In the genomic region with DNA sequence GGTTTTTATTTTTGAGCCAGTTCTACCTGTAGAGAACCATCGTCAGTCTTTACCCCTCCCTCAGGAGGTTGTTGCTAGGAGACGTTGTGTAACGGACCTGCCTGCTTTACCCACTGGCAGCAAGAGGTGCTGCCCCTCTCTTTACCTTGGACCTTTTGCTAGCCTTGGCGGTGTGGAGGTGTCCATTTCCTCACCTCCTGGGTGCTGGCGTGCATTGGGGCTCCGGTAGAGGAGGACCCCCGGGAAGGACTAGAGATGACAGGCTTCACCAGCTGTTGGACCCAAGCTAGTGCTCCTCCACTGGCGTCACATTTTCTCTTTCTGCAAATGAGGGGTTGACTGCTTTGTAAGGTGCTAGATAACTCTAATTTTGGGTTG, we compare ENCODE assay signal across 8 mouse cellular contexts. TPM values are rescaled to one million over a fixed set of nuclear protein-coding genes. Genes with fewer than 3 reads are reported as not detected.
DNase-seq lines count a peak whose midpoint lies in the region; ATAC-seq and TF ChIP-seq lines count a peak whose summit lies in the region.

No protein-coding gene starts in this region.

- H3K4me2 ChIP-seq in heart, embryonic 11.5 days: peak overlapping the region; percentile 76
- H3K4me2 ChIP-seq in limb, embryonic 12.5 days: peak overlapping the region; percentile 92

- H3K27ac ChIP-seq in heart, embryonic 11.5 days (ENCODE audit: low read depth, low read length): peak overlapping the region; percentile 57; the same call in 1 of the 2 replicates
- no peak overlapping the region for H3K27ac ChIP-seq in embryonic fibroblast, embryonic 13.5 days (ENCODE audit: insufficient read depth, low read length)
- H3K27ac ChIP-seq in limb, embryonic 12.5 days: peak overlapping the region; percentile 53; the same call in 1 of the 2 replicates

- DNase-seq in heart, postnatal 10 days: no peak
- DNase-seq in c-Kit-positive CD71-positive TER-119-positive erythroid progenitor cells, embryonic 14.5 days (ENCODE audit: low spot score): no peak
- no peak for DNase-seq in left cerebral cortex, adult 11 months (ENCODE audit: low spot score)

- H3K9ac ChIP-seq in heart, embryonic 11.5 days (ENCODE audit: low read depth, low read length): peak overlapping the region; percentile 79
- peak overlapping the region; percentile 69 for H3K9ac ChIP-seq in limb, embryonic 12.5 days (replicated peaks)

- no peaks in the 10 kb centered on the region for H3K9me3 ChIP-seq in heart, embryonic 11.5 days (replicated peaks; ENCODE audit: control insufficient read depth, low read length)
- no peaks in the 10 kb centered on the region for H3K9me3 ChIP-seq in limb, embryonic 12.5 days

- peak overlapping the region; percentile 89 for H3K4me3 ChIP-seq in heart, embryonic 11.5 days (ENCODE audit: low read depth, low read length)
- peak overlapping the region; percentile 70 for H3K4me3 ChIP-seq in embryonic fibroblast, embryonic 13.5 days (ENCODE audit: insufficient read depth, low read length)
- peak overlapping the region; percentile 77 for H3K4me3 ChIP-seq in limb, embryonic 12.5 days (replicated peaks)

- ATAC-seq in heart, embryonic 11.5 days (replicated peaks; ENCODE audit: insufficient number of reproducible peaks, low FRiP score, low TSS enrichment): peak; percentile 41; the same call in 1 of the 2 replicates
- peak; percentile 43 for ATAC-seq in CD4-positive, CD25-positive, alpha-beta regulatory T cell, adult 4 months
- ATAC-seq in limb, embryonic 12.5 days (ENCODE audit: insufficient number of reproducible peaks, insufficient read depth, low FRiP score, low TSS enrichment, low read depth): no peak
- ATAC-seq in neutrophil, adult 5-6 weeks (ENCODE audit: extremely low read depth, insufficient number of reproducible peaks, low FRiP score, poor library complexity, severe bottlenecking): peak; percentile 31

- no peaks in the 10 kb centered on the region for H3K36me3 ChIP-seq in heart, embryonic 11.5 days (ENCODE audit: control insufficient read depth, insufficient read depth, low read length)
- peaks cover 6% of the 10 kb centered on the region; the same call in 1 of the 2 replicates for H3K36me3 ChIP-seq in limb, embryonic 12.5 days

- H3K27me3 ChIP-seq in heart, embryonic 11.5 days (ENCODE audit: control insufficient read depth, insufficient read depth, low read length): no peaks in the 10 kb centered on the region
- no peaks in the 10 kb centered on the region for H3K27me3 ChIP-seq in limb, embryonic 12.5 days

- H3K4me1 ChIP-seq in heart, embryonic 11.5 days (ENCODE audit: control insufficient read depth, insufficient read depth, low read length): peaks cover 4% of the 10 kb centered on the region; the same call in 1 of the 2 replicates
- no peaks in the 10 kb centered on the region for H3K4me1 ChIP-seq in embryonic fibroblast, embryonic 13.5 days (ENCODE audit: control insufficient read depth, insufficient read depth, low read length)
- H3K4me1 ChIP-seq in limb, embryonic 12.5 days (replicated peaks): peaks cover 10% of the 10 kb centered on the region; the same call in 1 of the 2 replicates

- no peak for TF ChIP-seq CTCF in embryonic fibroblast, embryonic 13.5 days (IDR thresholded peaks at IDR 0.05; ENCODE audit: borderline replicate concordance, insufficient read depth, low read length)

- TF ChIP-seq POLR2A in embryonic fibroblast, embryonic 13.5 days (IDR thresholded peaks at IDR 0.05; ENCODE audit: low read depth, low read length): no peak

- 2% methylated on average over 8 of the region's 8 CpGs for WGBS in heart, embryonic 11.5 days (ENCODE audit: insufficient replicate concordance)
- WGBS in limb, embryonic 12.5 days: 0% methylated on average over 8 of the region's 8 CpGs

- intact Hi-C loops in heart, postnatal 10 days (cut with DNase I): loop anchor here (5.0 kb wide), 1 partner anchor 47 kb away; no protein-coding TSS in a partner anchor

RNA-seq across cellular contexts. Expression of a gene that starts 0.4 kb away (rescaled TPM):
- 6.8 and 11.2 TPM in 2 replicates for polyA plus RNA-seq in heart, embryonic 11.5 days (2014; fragmentation: Nextera tagmentation; extraction: Ambion mirVana)
- total RNA-seq in heart, postnatal 10 days (2021): under 1 TPM in 1 of 2 experiments, not detected in 1; 0.15 TPM
- 10 to 100 TPM; 57.3 to 62.9 TPM for polyA plus RNA-seq in CD4-positive, CD25-positive, alpha-beta regulatory T cell, adult 4 months (2017; shearing (Covaris generic))
- polyA plus RNA-seq in embryonic fibroblast, embryonic 13.5 days (2011; ENCODE audit: insufficient read length, low read depth, missing spikeins): 5.1 and 5.4 TPM in 2 replicates
- 15.5 and 16.2 TPM in 2 replicates for polyA plus RNA-seq in limb, embryonic 12.5 days (2016; fragmentation: Nextera tagmentation; extraction: Ambion mirVana)
- 40.6 and 42.8 TPM in 2 replicates for total RNA-seq in neutrophil, adult 5-6 weeks (2017)

RNA-seq across cellular contexts. Expression of a gene that starts 0.6 kb away (rescaled TPM):
- polyA plus RNA-seq in heart, embryonic 11.5 days (2014; fragmentation: Nextera tagmentation; extraction: Ambion mirVana): 25.0 and 25.1 TPM in 2 replicates
- 10 to 100 TPM; 11.5 to 12.2 TPM for total RNA-seq in heart, postnatal 10 days (2021)
- polyA plus RNA-seq in CD4-positive, CD25-positive, alpha-beta regulatory T cell, adult 4 months (2017; shearing (Covaris generic)): 10 to 100 TPM; 13.8 to 14.3 TPM
- 8.8 and 10.0 TPM in 2 replicates for polyA plus RNA-seq in embryonic fibroblast, embryonic 13.5 days (2011; ENCODE audit: insufficient read length, low read depth, missing spikeins)
- polyA plus RNA-seq in limb, embryonic 12.5 days (2016; fragmentation: Nextera tagmentation; extraction: Ambion mirVana): 16.7 and 18.9 TPM in 2 replicates
- total RNA-seq in neutrophil, adult 5-6 weeks (2017): 11.1 and 12.6 TPM in 2 replicates

RNA-seq across cellular contexts. Expression of a gene that starts 0.7 kb away (rescaled TPM):
- 145 and 146 TPM in 2 replicates for polyA plus RNA-seq in heart, embryonic 11.5 days (2014; fragmentation: Nextera tagmentation; extraction: Ambion mirVana)
- 10 to 100 TPM; 22.5 to 30.5 TPM for total RNA-seq in heart, postnatal 10 days (2021)
- polyA plus RNA-seq in CD4-positive, CD25-positive, alpha-beta regulatory T cell, adult 4 months (2017; shearing (Covaris generic)): 10 to 100 TPM; 57.4 to 69.3 TPM
- 63.9 and 77.1 TPM in 2 replicates for polyA plus RNA-seq in embryonic fibroblast, embryonic 13.5 days (2011; ENCODE audit: insufficient read length, low read depth, missing spikeins)
- 194 and 209 TPM in 2 replicates for polyA plus RNA-seq in limb, embryonic 12.5 days (2016; fragmentation: Nextera tagmentation; extraction: Ambion mirVana)
- 20.0 and 20.4 TPM in 2 replicates for total RNA-seq in neutrophil, adult 5-6 weeks (2017)

RNA-seq across cellular contexts. Expression of a gene that starts 50.6 kb away (rescaled TPM):
- 17.5 and 17.8 TPM in 2 replicates for polyA plus RNA-seq in heart, embryonic 11.5 days (2014; fragmentation: Nextera tagmentation; extraction: Ambion mirVana)
- 10 to 100 TPM; 21.6 TPM for total RNA-seq in heart, postnatal 10 days (2021)
- polyA plus RNA-seq in CD4-positive, CD25-positive, alpha-beta regulatory T cell, adult 4 months (2017; shearing (Covaris generic)): 10 to 100 TPM; 11.5 to 12.6 TPM
- polyA plus RNA-seq in embryonic fibroblast, embryonic 13.5 days (2011; ENCODE audit: insufficient read length, low read depth, missing spikeins): 20.2 and 23.8 TPM in 2 replicates
- polyA plus RNA-seq in limb, embryonic 12.5 days (2016; fragmentation: Nextera tagmentation; extraction: Ambion mirVana): 33.3 and 33.8 TPM in 2 replicates
- 21.4 and 21.6 TPM in 2 replicates for total RNA-seq in neutrophil, adult 5-6 weeks (2017)
